Mouse (Mus musculus) layer of hippocampus, adult 2 months (tissue): ENCODE data around the gene Dtx2. TPM values are rescaled to one million over a fixed set of nuclear protein-coding genes. Genes with fewer than 3 reads are reported as not detected.

Experiments
- DNase-seq, 2 experiments: peaks; one replicate each; pipeline ENCODE4 v3.0.0; 2022; ENCODE audit warnings: low spot score in 2 of 2
- H3K27ac ChIP-seq: fragments of 200-600 bp; 2 replicates; pipeline ENCODE4 v1.8.1; 2022
- H3K4me3 ChIP-seq: fragments of 200-600 bp; 2 replicates; pipeline ENCODE4 v1.8.1; 2022; ENCODE audit warnings: mild to moderate bottlenecking
- CTCF ChIP-seq: fragments of 200-600 bp; conservative IDR thresholded peaks from 2 replicates; pipeline ENCODE4 v1.8.1; 2022; ENCODE audit warnings: antibody characterized with exemption, mild to moderate bottlenecking, moderate library complexity
- total RNA-seq, 2 experiments: library from RNA; stranded (reverse); gene quantifications; 2 replicates each; pipeline ENCODE4 v1.2.3; 2021

Dtx2 gene
- total RNA-seq, 2 experiments from 2014 or later: 8.0 to 8.3 TPM

DNA sequence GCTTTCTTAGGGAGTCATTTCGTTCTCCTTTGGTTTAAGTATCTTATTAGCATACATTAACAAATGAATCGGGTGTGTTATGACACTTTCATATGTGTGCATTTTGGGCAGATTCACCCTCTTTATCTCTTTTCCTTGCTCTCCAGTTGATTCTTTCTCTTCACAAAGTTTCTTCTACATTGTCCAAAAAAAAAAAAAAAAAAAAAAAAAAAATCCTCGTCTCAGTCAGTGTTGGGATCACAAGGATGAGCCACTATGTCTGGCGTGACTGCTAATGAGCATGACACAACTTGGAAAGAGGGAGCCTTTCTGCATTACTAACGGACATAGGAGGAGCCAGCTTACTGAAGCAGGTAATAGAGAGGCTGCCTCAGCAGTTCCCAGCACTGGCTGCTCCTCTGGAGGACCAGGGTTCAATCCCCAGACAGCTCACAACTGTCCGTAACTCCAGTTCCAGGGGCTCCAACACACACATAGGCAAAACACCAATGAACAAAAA is 10.0 kb upstream of the Dtx2 start:
- TF ChIP-seq CTCF: no peak

GRCm38 (mm10) chr5:135987248-135987647 is 7.4 kb upstream of the Dtx2 start:
- peak; percentile 77 for TF ChIP-seq CTCF
- peak in 1 of 2 experiments; percentile 41 for DNase-seq
- Histone ChIP-seq H3K27ac (no peak overlapping the region), H3K4me3 (no peak overlapping the region)

More for the DNA sequence above, 10.0 kb upstream of the Dtx2 start:
- no peak for DNase-seq
- H3K27ac ChIP-seq: no peak overlapping the region
- H3K4me3 ChIP-seq: no peak overlapping the region

DNA sequence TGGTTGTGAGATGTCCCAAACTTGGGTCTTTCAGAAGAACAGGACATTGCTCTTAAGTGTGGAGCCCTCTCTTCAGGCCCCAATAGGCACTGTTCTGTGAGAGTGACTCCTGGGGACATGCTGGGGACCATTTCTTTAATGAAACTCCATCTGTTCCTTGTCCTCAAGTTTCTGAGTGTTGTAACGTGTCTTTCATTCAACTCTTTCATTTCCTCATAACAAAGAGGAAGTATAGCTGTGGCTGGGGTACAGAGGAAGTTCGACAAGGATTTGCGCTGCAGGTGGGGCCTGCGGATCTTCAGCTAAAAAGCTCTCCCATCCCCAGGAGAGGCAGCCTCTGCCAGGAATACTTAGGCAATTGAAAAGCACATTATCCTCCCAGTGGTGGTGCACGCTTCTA is 4.0 kb upstream of the Dtx2 start:
- no peak overlapping the region for H3K4me3 ChIP-seq
- H3K27ac ChIP-seq: no peak overlapping the region
- TF ChIP-seq CTCF: no peak
- DNase-seq: no peak

DNA sequence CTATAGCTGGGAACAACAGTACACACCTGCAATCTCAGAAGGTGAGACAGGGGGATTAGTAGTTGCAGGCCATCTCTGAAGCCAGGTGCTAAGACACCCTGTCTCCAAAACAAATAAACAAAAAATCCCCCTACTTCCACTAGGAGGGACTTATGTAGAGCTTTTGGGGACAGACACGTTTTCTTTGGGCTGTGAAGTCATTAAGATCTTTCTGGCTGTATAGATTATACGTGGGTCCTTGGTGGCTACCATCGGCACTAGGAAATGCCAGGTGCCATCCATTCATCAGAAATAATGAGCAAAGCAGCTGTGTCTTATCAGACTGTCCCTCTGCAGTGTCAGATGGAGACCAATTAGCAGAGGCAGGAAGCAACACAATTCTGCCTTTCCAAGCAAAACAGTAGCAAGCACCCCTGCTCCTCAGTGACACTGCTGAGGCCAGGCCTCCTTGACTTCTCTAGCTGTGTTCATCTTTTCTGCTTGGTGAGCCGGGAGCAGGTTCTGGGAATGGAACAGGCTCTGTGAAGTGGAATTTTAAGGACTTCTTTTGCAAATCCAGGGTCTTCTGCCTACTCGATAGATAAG is 1.1 kb upstream of the Dtx2 start:
- no peak overlapping the region for H3K27ac ChIP-seq
- no peak for DNase-seq
- TF ChIP-seq CTCF: no peak
- H3K4me3 ChIP-seq: no peak overlapping the region

DNA sequence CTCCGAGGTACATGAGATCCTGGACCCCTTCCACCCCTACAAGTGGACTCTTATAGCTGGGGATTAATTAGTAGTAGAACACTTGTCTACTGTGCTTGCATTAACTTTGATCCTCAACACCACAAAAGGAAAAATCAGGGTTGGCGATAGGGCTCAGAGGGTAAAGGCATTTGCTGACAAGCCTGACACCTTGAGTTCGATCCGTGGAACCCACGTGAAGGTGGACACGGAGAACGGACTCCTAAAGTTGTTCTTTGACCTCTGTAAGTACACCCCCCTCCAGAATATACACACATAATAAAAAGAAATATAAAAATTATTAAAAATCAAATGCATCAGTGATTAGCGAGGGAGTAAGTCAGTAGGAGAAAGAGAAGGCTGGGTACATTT is 270 bp upstream of the Dtx2 start:
- H3K4me3 ChIP-seq: peak overlapping the region; percentile 70

GRCm38 (mm10) chr5:135996162-135996561 is 1.6 kb downstream of the Dtx2 start:
- DNase-seq: no peak
- no peak overlapping the region for H3K27ac ChIP-seq
- TF ChIP-seq CTCF: no peak
- H3K4me3 ChIP-seq: no peak overlapping the region

More for the DNA sequence above, 270 bp upstream of the Dtx2 start:
- TF ChIP-seq CTCF: no peak
- DNase-seq: no peak
- peak overlapping the region; percentile 96 for H3K27ac ChIP-seq

- H3K4me3 ChIP-seq: no peak overlapping the region
- no peak for DNase-seq
- H3K27ac ChIP-seq: no peak overlapping the region
- no peak for TF ChIP-seq CTCF
These were observed 6.6 kb downstream of the Dtx2 start for GRCm38 (mm10) chr5:136001222-136001621.

- no peak for TF ChIP-seq CTCF
- no peak overlapping the region for H3K27ac ChIP-seq
- no peak for DNase-seq
- no peak overlapping the region for H3K4me3 ChIP-seq
These were observed 7.7 kb downstream of the Dtx2 start for GRCm38 (mm10) chr5:136002325-136002724.

DNA sequence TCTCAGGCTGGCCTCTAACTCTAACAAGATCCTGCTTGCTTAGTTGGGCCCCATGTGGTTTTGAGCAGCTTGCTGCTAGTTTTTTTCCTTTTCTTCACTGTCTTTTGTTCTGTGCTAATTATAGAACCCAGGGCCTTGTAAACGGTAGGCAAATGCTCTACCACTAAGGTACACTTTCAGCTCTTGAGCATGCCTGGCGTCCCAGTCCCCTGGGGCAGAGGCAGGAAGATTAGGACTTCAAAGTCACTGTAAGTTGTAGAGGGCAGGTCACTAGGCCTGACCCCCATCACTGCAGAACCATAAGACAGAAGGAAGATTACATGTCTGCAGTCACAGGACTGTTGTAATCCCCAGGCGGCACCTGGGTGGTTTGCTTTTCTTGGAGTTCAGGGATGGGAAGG is 8.2 kb downstream of the Dtx2 start:
- no peak overlapping the region for H3K4me3 ChIP-seq

GRCm38 (mm10) chr5:136004537-136004936 is 9.9 kb downstream of the Dtx2 start:
- H3K27ac ChIP-seq: no peak overlapping the region
- no peak for DNase-seq
- H3K4me3 ChIP-seq: no peak overlapping the region
- TF ChIP-seq CTCF: no peak

More for the DNA sequence above, 8.2 kb downstream of the Dtx2 start:
- no peak overlapping the region for H3K27ac ChIP-seq
- TF ChIP-seq CTCF: no peak
- no peak for DNase-seq

- Histone ChIP-seq H3K4me3 (no peak overlapping the region), H3K27ac (no peak overlapping the region)
- TF ChIP-seq CTCF: no peak
- no peak for DNase-seq
These were observed 13.1 kb downstream of the Dtx2 start for GRCm38 (mm10) chr5:136007745-136008144.

DNA sequence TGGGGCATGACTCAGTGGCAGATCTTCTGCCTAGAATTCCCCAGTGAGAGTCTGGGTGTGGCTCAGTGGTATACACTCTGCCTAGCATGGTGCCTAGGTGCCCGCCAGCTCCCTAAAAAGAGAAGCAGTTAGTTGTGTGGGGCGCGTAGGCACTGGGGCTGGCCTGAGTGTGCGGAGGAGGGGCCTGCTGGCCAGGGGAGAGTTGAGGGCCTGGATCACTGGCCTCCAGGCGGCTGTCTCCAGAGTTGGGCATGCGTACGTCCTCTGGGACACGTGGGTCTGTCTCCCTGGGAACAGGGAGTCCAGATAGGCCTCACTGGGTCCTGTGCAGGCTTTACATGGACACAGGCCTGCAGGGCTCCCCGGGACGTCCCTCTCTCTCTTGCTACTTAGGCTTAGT is 20.3 kb downstream of the Dtx2 start:
- TF ChIP-seq CTCF: no peak
- no peak for DNase-seq
- Histone ChIP-seq H3K4me3 (no peak overlapping the region), H3K27ac (no peak overlapping the region)

DNA sequence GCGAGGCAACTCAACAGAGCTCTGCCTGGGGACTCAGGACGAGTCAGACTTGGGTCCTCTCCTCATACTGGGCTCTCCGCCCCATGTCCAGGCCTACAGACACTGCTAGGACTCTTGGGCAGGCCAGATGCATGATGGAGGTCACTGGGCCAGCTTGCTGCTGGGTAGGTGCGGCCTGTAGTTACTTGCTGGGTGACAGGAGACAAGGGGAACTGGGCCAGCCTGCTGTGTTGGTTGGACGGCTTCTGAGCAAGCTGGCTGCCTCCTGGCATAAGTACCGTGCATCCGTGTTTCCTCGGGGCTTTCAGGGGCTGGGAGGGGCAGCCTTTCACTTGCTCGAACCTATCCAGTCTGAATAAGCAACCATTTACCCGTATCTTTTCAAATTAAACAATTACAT is 21.0 kb downstream of the Dtx2 start:
- DNase-seq: no peak
- Histone ChIP-seq H3K4me3 (no peak overlapping the region), H3K27ac (no peak overlapping the region)
- TF ChIP-seq CTCF: no peak

- H3K4me3 ChIP-seq: no peak overlapping the region
- TF ChIP-seq CTCF: no peak
- no peak for DNase-seq
- H3K27ac ChIP-seq: no peak overlapping the region
These were observed 21.6 kb downstream of the Dtx2 start for GRCm38 (mm10) chr5:136016014-136016876.
